Mouse (Mus musculus): ENCODE measurements at regions not wholly inside any gene's neighbourhood (a gene's known extent, or its start where the extent isn't known, plus 50 kb on each side); places are given as distances from the start of the nearest gene placed in this dataset.

- Histone ChIP-seq H3K4me1 (ENCODE audit: control insufficient read depth, insufficient read depth, low read length) (no peaks in the 10 kb centered on the region), H3K27me3 (ENCODE audit: control insufficient read depth, insufficient read depth, low read length) (no peaks in the 10 kb centered on the region), H3K9me3 (replicated peaks; ENCODE audit: control insufficient read depth, low read length) (no peaks in the 10 kb centered on the region), H3K36me3 (ENCODE audit: control insufficient read depth, insufficient read depth) (no peaks in the 10 kb centered on the region), H3K9ac (ENCODE audit: low read length) (no peak overlapping the region), H3K4me3 (ENCODE audit: low read length) (no peak overlapping the region), H3K27ac (ENCODE audit: low read length) (no peak overlapping the region), H3K4me2 (ENCODE audit: low read depth, low read length) (no peak overlapping the region)
- ATAC-seq (replicated peaks; ENCODE audit: extremely low read depth, insufficient read depth, low FRiP score), result no peak
- WGBS, result 73% methylated on average over 5 of the region's 5 CpGs
Measured at GRCm38 (mm10) chr2:45346358-45346757, 229.2 kb upstream of the Zeb2 start.

GRCm38 (mm10) chr2:45339866-45340265 lies 222.7 kb upstream of the Zeb2 start:
- WGBS, result 56% methylated on average over 1 of the region's 1 CpGs
- no peak overlapping the region for H3K27ac ChIP-seq (ENCODE audit: low read length)
- no peak for ATAC-seq (replicated peaks; ENCODE audit: extremely low read depth, insufficient read depth, low FRiP score)

GRCm38 (mm10) chr2:45338809-45339208 lies 221.6 kb upstream of the Zeb2 start:
- no peak overlapping the region for H3K4me3 ChIP-seq (ENCODE audit: low read length)
- H3K9me3 ChIP-seq (replicated peaks; ENCODE audit: control insufficient read depth, low read length), result peaks cover 3% of the 10 kb centered on the region; the same call in 1 of the 2 replicates
- no peaks in the 10 kb centered on the region for H3K36me3 ChIP-seq (ENCODE audit: control insufficient read depth, insufficient read depth)
- H3K27me3 ChIP-seq (ENCODE audit: control insufficient read depth, insufficient read depth, low read length), result no peaks in the 10 kb centered on the region
- no peak overlapping the region for H3K4me2 ChIP-seq (ENCODE audit: low read depth, low read length)
- no peaks in the 10 kb centered on the region for H3K4me1 ChIP-seq (ENCODE audit: control insufficient read depth, insufficient read depth, low read length)
- H3K9ac ChIP-seq (ENCODE audit: low read length), result no peak overlapping the region
- H3K27ac ChIP-seq (ENCODE audit: low read length), result no peak overlapping the region
- no peak for ATAC-seq (replicated peaks; ENCODE audit: extremely low read depth, insufficient read depth, low FRiP score)

More at GRCm38 (mm10) chr2:45339866-45340265, 222.7 kb upstream of the Zeb2 start:
- no peaks in the 10 kb centered on the region for H3K36me3 ChIP-seq (ENCODE audit: control insufficient read depth, insufficient read depth)
- no peak overlapping the region for H3K4me3 ChIP-seq (ENCODE audit: low read length)
- H3K4me2 ChIP-seq (ENCODE audit: low read depth, low read length), result no peak overlapping the region
- no peak overlapping the region for H3K9ac ChIP-seq (ENCODE audit: low read length)
- H3K9me3 ChIP-seq (replicated peaks; ENCODE audit: control insufficient read depth, low read length), result peaks cover 3% of the 10 kb centered on the region; the same call in 1 of the 2 replicates
- H3K4me1 ChIP-seq (ENCODE audit: control insufficient read depth, insufficient read depth, low read length), result no peaks in the 10 kb centered on the region
- no peaks in the 10 kb centered on the region for H3K27me3 ChIP-seq (ENCODE audit: control insufficient read depth, insufficient read depth, low read length)

- Histone ChIP-seq H3K27ac (ENCODE audit: low read length) (no peak overlapping the region), H3K4me3 (ENCODE audit: low read length) (no peak overlapping the region), H3K9me3 (replicated peaks; ENCODE audit: control insufficient read depth, low read length) (no peaks in the 10 kb centered on the region), H3K36me3 (ENCODE audit: control insufficient read depth, insufficient read depth) (no peaks in the 10 kb centered on the region), H3K4me1 (ENCODE audit: control insufficient read depth, insufficient read depth, low read length) (no peaks in the 10 kb centered on the region), H3K27me3 (ENCODE audit: control insufficient read depth, insufficient read depth, low read length) (no peaks in the 10 kb centered on the region), H3K9ac (ENCODE audit: low read length) (no peak overlapping the region), H3K4me2 (ENCODE audit: low read depth, low read length) (no peak overlapping the region)
- WGBS, result 74% methylated on average over 4 of the region's 4 CpGs
- ATAC-seq (replicated peaks; ENCODE audit: extremely low read depth, insufficient read depth, low FRiP score), result no peak
Measured at GRCm38 (mm10) chr2:45316945-45317565, 199.9 kb upstream of the Zeb2 start.

- WGBS, result 79% methylated on average over 7 of the region's 7 CpGs
- Histone ChIP-seq H3K9ac (ENCODE audit: low read length) (no peak overlapping the region), H3K9me3 (replicated peaks; ENCODE audit: control insufficient read depth, low read length) (no peaks in the 10 kb centered on the region), H3K4me2 (ENCODE audit: low read depth, low read length) (no peak overlapping the region), H3K4me1 (ENCODE audit: control insufficient read depth, insufficient read depth, low read length) (0 out of 2 replicates have a peak, but pooled peaks cover 2% of the 10 kb centered on the region), H3K4me3 (ENCODE audit: low read length) (no peak overlapping the region), H3K36me3 (ENCODE audit: control insufficient read depth, insufficient read depth) (no peaks in the 10 kb centered on the region), H3K27ac (ENCODE audit: low read length) (no peak overlapping the region), H3K27me3 (ENCODE audit: control insufficient read depth, insufficient read depth, low read length) (no peaks in the 10 kb centered on the region)
- ATAC-seq (replicated peaks; ENCODE audit: extremely low read depth, insufficient read depth, low FRiP score), result no peak
Measured at GRCm38 (mm10) chr2:45287530-45288009, 170.4 kb upstream of the Zeb2 start.

GRCm38 (mm10) chr2:45283811-45284210 lies 166.6 kb upstream of the Zeb2 start:
- H3K4me2 ChIP-seq (ENCODE audit: low read depth, low read length), result no peak overlapping the region
- H3K4me1 ChIP-seq (ENCODE audit: control insufficient read depth, insufficient read depth, low read length), result 0 out of 2 replicates have a peak, but pooled peaks cover 2% of the 10 kb centered on the region
- no peaks in the 10 kb centered on the region for H3K9me3 ChIP-seq (replicated peaks; ENCODE audit: control insufficient read depth, low read length)
- no peak overlapping the region for H3K9ac ChIP-seq (ENCODE audit: low read length)
- H3K4me3 ChIP-seq (ENCODE audit: low read length), result no peak overlapping the region
- H3K27me3 ChIP-seq (ENCODE audit: control insufficient read depth, insufficient read depth, low read length), result no peaks in the 10 kb centered on the region
- H3K27ac ChIP-seq (ENCODE audit: low read length), result no peak overlapping the region
- no peak for ATAC-seq (replicated peaks; ENCODE audit: extremely low read depth, insufficient read depth, low FRiP score)
- H3K36me3 ChIP-seq (ENCODE audit: control insufficient read depth, insufficient read depth), result no peaks in the 10 kb centered on the region

- WGBS, result 69% methylated on average over 4 of the region's 4 CpGs
- Histone ChIP-seq H3K9me3 (replicated peaks; ENCODE audit: control insufficient read depth, low read length) (no peaks in the 10 kb centered on the region), H3K4me3 (ENCODE audit: low read length) (no peak overlapping the region), H3K9ac (ENCODE audit: low read length) (no peak overlapping the region), H3K4me2 (ENCODE audit: low read depth, low read length) (no peak overlapping the region), H3K27me3 (ENCODE audit: control insufficient read depth, insufficient read depth, low read length) (no peaks in the 10 kb centered on the region), H3K36me3 (ENCODE audit: control insufficient read depth, insufficient read depth) (no peaks in the 10 kb centered on the region), H3K27ac (ENCODE audit: low read length) (no peak overlapping the region), H3K4me1 (ENCODE audit: control insufficient read depth, insufficient read depth, low read length) (no peaks in the 10 kb centered on the region)
- 0 out of 2 replicates have a peak, but pooled peaks have one; percentile 37 for ATAC-seq (replicated peaks; ENCODE audit: extremely low read depth, insufficient read depth, low FRiP score)
Measured at GRCm38 (mm10) chr2:45279490-45279889, 162.3 kb upstream of the Zeb2 start.

GRCm38 (mm10) chr2:45277602-45278001 lies 160.4 kb upstream of the Zeb2 start:
- no peaks in the 10 kb centered on the region for H3K4me1 ChIP-seq (ENCODE audit: control insufficient read depth, insufficient read depth, low read length)
- no peak overlapping the region for H3K9ac ChIP-seq (ENCODE audit: low read length)
- no peak overlapping the region for H3K27ac ChIP-seq (ENCODE audit: low read length)
- H3K4me2 ChIP-seq (ENCODE audit: low read depth, low read length), result no peak overlapping the region
- H3K27me3 ChIP-seq (ENCODE audit: control insufficient read depth, insufficient read depth, low read length), result no peaks in the 10 kb centered on the region
- no peak for ATAC-seq (replicated peaks; ENCODE audit: extremely low read depth, insufficient read depth, low FRiP score)
- H3K9me3 ChIP-seq (replicated peaks; ENCODE audit: control insufficient read depth, low read length), result no peaks in the 10 kb centered on the region
- 90% methylated on average over 2 of the region's 2 CpGs for WGBS
- no peak overlapping the region for H3K4me3 ChIP-seq (ENCODE audit: low read length)
- H3K36me3 ChIP-seq (ENCODE audit: control insufficient read depth, insufficient read depth), result no peaks in the 10 kb centered on the region

GRCm38 (mm10) chr2:45276703-45277102 lies 159.5 kb upstream of the Zeb2 start:
- H3K9ac ChIP-seq (ENCODE audit: low read length), result no peak overlapping the region
- no peaks in the 10 kb centered on the region for H3K36me3 ChIP-seq (ENCODE audit: control insufficient read depth, insufficient read depth)
- H3K4me2 ChIP-seq (ENCODE audit: low read depth, low read length), result no peak overlapping the region
- H3K4me3 ChIP-seq (ENCODE audit: low read length), result no peak overlapping the region
- H3K27ac ChIP-seq (ENCODE audit: low read length), result no peak overlapping the region
- no peak for ATAC-seq (replicated peaks; ENCODE audit: extremely low read depth, insufficient read depth, low FRiP score)
- no peaks in the 10 kb centered on the region for H3K4me1 ChIP-seq (ENCODE audit: control insufficient read depth, insufficient read depth, low read length)
- no peaks in the 10 kb centered on the region for H3K9me3 ChIP-seq (replicated peaks; ENCODE audit: control insufficient read depth, low read length)
- 85% methylated on average over 1 of the region's 1 CpGs for WGBS
- no peaks in the 10 kb centered on the region for H3K27me3 ChIP-seq (ENCODE audit: control insufficient read depth, insufficient read depth, low read length)
